Mouse (Mus musculus): ENCODE results near the gene Spata5.

Gene Spata5

GRCm38 (mm10) chr3:37614878-37615650 lies 195.4 kb downstream of the Spata5 start:
- no peak for DNase-seq (ENCODE audit: low read depth, low spot score)

GRCm38 (mm10) chr3:37616586-37617547 lies 197.2 kb downstream of the Spata5 start:
- DNase-seq (ENCODE audit: low read depth, low spot score): no peak
